Mouse (Mus musculus): ENCODE measurements at regions not wholly inside any gene's neighbourhood (a gene's known extent, or its start where the extent isn't known, plus 50 kb on each side); places are given as distances from the start of the nearest gene placed in this dataset.

DNA sequence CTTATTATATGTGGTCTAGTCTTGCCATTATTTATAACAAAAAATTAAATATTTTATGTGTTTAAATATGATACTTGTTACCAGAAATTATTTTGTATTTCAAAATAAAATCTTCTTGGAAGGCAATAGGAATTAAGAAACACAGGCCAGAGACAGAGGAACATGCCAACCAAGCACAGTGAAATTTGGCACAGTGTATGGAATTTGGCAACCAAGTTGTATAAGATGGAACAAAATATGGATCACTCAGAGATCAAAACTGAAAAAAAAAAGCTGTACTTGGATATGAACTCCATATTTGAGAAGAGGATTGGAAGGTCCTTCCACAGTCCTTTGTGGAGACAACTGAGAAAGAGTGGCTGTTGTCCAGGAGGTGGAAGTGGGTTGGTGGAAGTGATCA is 163.1 kb upstream of the Tom1l1 start:
- no peak for TF ChIP-seq CTCF (conservative IDR thresholded peaks at IDR 0.05; ENCODE audit: insufficient read depth, insufficient read length, low read depth, low read length)
- TF ChIP-seq POLR2A (IDR thresholded peaks at IDR 0.05; ENCODE audit: low read depth, low read length), result no peak

Data from kidney, adult 2 months (tissue).